Mouse (Mus musculus) hindbrain, embryonic 13.5 days (tissue): ENCODE measurements around the gene Rbp4. TPM values are rescaled to one million over a fixed set of nuclear protein-coding genes. Genes with fewer than 3 reads are reported as not detected.

Source experiments
- ATAC-seq: fragments of 200-750 bp; cut with Nextera tagmentation; 2 replicates; pipeline ENCODE4 v1.8.0; 2017; ENCODE audit warnings: moderate TSS enrichment; ENCODE audit not compliant: low FRiP score
- H3K27ac ChIP-seq: fragments of 300-500 bp; sonication (generic); 2 replicates; pipeline ENCODE4 v1.5.1; 2015; ENCODE audit warnings: inconsistent platforms, mild to moderate bottlenecking, moderate library complexity
- H3K27me3 ChIP-seq: fragments of 300-500 bp; sonication (generic); 2 replicates; pipeline ENCODE4 v1.6.1; 2015; ENCODE audit warnings: mild to moderate bottlenecking, inconsistent platforms
- H3K36me3 ChIP-seq: fragments of 300-500 bp; sonication (generic); 2 replicates; pipeline ENCODE4 v1.6.1; 2015; ENCODE audit warnings: mild to moderate bottlenecking, inconsistent platforms
- H3K4me1 ChIP-seq: fragments of 300-500 bp; sonication (generic); replicated peaks from 2 replicates; pipeline ENCODE4 v1.6.1; 2015; ENCODE audit warnings: inconsistent platforms
- H3K4me2 ChIP-seq: fragments of 300-500 bp; sonication (generic); 2 replicates; pipeline ENCODE4 v1.6.1; 2015; ENCODE audit warnings: inconsistent platforms, mild to moderate bottlenecking, moderate library complexity
- H3K4me3 ChIP-seq: fragments of 300-500 bp; sonication (generic); 2 replicates; pipeline ENCODE4 v1.5.1; 2015; ENCODE audit warnings: mild to moderate bottlenecking, inconsistent platforms
- H3K9ac ChIP-seq: fragments of 300-500 bp; sonication (generic); 2 replicates; pipeline ENCODE4 v1.6.1; 2015; ENCODE audit warnings: mild to moderate bottlenecking, inconsistent platforms
- H3K9me3 ChIP-seq: fragments of 300-500 bp; sonication (generic); 2 replicates; pipeline ENCODE4 v1.6.1; 2016; ENCODE audit warnings: inconsistent platforms
- WGBS: fragments of 180-500 bp; shearing (Covaris S2); methylation state at CpG from one replicate; pipeline ENCODE4 v1.1.7; 2015; 5-methylcytosine and 5-hydroxymethylcytosine counted together
- polyA plus RNA-seq: library from polyadenylated mRNA; unstranded; fragments of >200 nt; fragmentation: Nextera tagmentation; extraction: Ambion mirVana; gene quantifications from 2 replicates; pipeline ENCODE4 v1.2.1, GENCODE M21; 2015

Rbp4 gene
- polyA plus RNA-seq, 1 experiment from 2014 or later: 2.7 TPM

GRCm38 (mm10) chr19:38114834-38115491, 10.1 kb downstream of the Rbp4 start:
- WGBS: 92% methylated on average over 7 of the region's 7 CpGs
- Histone ChIP-seq H3K9ac (no peak overlapping the region), H3K4me3 (no peak overlapping the region), H3K27ac (no peak overlapping the region), H3K27me3 (no peaks in the 10 kb centered on the region), H3K9me3 (no peaks in the 10 kb centered on the region), H3K4me1 (no peaks in the 10 kb centered on the region), H3K4me2 (no peak overlapping the region), H3K36me3 (no peaks in the 10 kb centered on the region)
- ATAC-seq: no peak

GRCm38 (mm10) chr19:38112575-38112974, 12.5 kb downstream of the Rbp4 start:
- Histone ChIP-seq H3K9me3 (no peaks in the 10 kb centered on the region), H3K9ac (no peak overlapping the region), H3K4me3 (no peak overlapping the region), H3K36me3 (no peaks in the 10 kb centered on the region), H3K4me1 (no peaks in the 10 kb centered on the region), H3K27ac (no peak overlapping the region), H3K4me2 (no peak overlapping the region), H3K27me3 (no peaks in the 10 kb centered on the region)
- 56% methylated on average over 4 of the region's 4 CpGs for WGBS
- no peak for ATAC-seq

- WGBS: 81% methylated on average over 8 of the region's 8 CpGs
- Histone ChIP-seq H3K9me3 (no peaks in the 10 kb centered on the region), H3K4me1 (no peaks in the 10 kb centered on the region), H3K27ac (no peak overlapping the region), H3K9ac (no peak overlapping the region), H3K27me3 (no peaks in the 10 kb centered on the region), H3K4me2 (no peak overlapping the region), H3K4me3 (no peak overlapping the region), H3K36me3 (no peaks in the 10 kb centered on the region)
- ATAC-seq: no peak
Observed at GRCm38 (mm10) chr19:38111056-38111455, 14.0 kb downstream of the Rbp4 start.

- Histone ChIP-seq H3K4me1 (no peaks in the 10 kb centered on the region), H3K27ac (no peak overlapping the region), H3K9me3 (no peaks in the 10 kb centered on the region), H3K9ac (no peak overlapping the region), H3K36me3 (no peaks in the 10 kb centered on the region), H3K27me3 (no peaks in the 10 kb centered on the region), H3K4me2 (no peak overlapping the region), H3K4me3 (no peak overlapping the region)
- ATAC-seq: no peak
- 89% methylated on average over 15 of the region's 15 CpGs for WGBS
Observed at GRCm38 (mm10) chr19:38109506-38110242, 15.4 kb downstream of the Rbp4 start.

- H3K36me3 ChIP-seq: no peaks in the 10 kb centered on the region
- no peak overlapping the region for H3K4me2 ChIP-seq
- ATAC-seq: no peak
- H3K27ac ChIP-seq: no peak overlapping the region
- H3K9me3 ChIP-seq: no peaks in the 10 kb centered on the region
- H3K9ac ChIP-seq: no peak overlapping the region
- no peaks in the 10 kb centered on the region for H3K4me1 ChIP-seq
- no peaks in the 10 kb centered on the region for H3K27me3 ChIP-seq
- H3K4me3 ChIP-seq: no peak overlapping the region
- WGBS: 91% methylated on average over 4 of the region's 4 CpGs
Observed at GRCm38 (mm10) chr19:38107871-38108270, 17.2 kb downstream of the Rbp4 start.

GRCm38 (mm10) chr19:38096858-38097758, 28.0 kb downstream of the Rbp4 start, which contains the start of gene Ffar4:
Gene Ffar4, plus strand, starts transcription at chr19:38097071.
- peak; percentile 65; the same call in 1 of the 2 replicates for ATAC-seq
- H3K9ac ChIP-seq: peak within 1 kb of the TSS; percentile 24; the same call in 1 of the 2 replicates

GRCm38 (mm10) chr19:38096231-38096630, 28.9 kb downstream of the Rbp4 start:
- H3K4me3 ChIP-seq: no peak overlapping the region
- peaks cover 66% of the 10 kb centered on the region for H3K27me3 ChIP-seq
- H3K9me3 ChIP-seq: no peaks in the 10 kb centered on the region
- WGBS: 11% methylated on average over 4 of the region's 4 CpGs
- H3K36me3 ChIP-seq: no peaks in the 10 kb centered on the region
- no peak overlapping the region for H3K4me2 ChIP-seq
- no peak for ATAC-seq
- peaks cover 17% of the 10 kb centered on the region for H3K4me1 ChIP-seq
- no peak overlapping the region for H3K9ac ChIP-seq
- H3K27ac ChIP-seq: no peak overlapping the region

More at GRCm38 (mm10) chr19:38096858-38097758, 28.0 kb downstream of the Rbp4 start, which contains the start of gene Ffar4:
- Histone ChIP-seq H3K4me2 (peak within 1 kb of the TSS; percentile 62), H3K9me3 (no peaks in the 10 kb centered on the region), H3K36me3 (no peaks in the 10 kb centered on the region), H3K27ac (no peak within 1 kb of the TSS), H3K27me3 (peaks cover 66% of the 10 kb centered on the region), H3K4me3 (peak within 1 kb of the TSS; percentile 39), H3K4me1 (peaks cover 12% of the 10 kb centered on the region)
- under 1% methylated on average over 77 of the region's 77 CpGs for WGBS

- Histone ChIP-seq H3K27ac (no peak overlapping the region), H3K4me2 (no peak overlapping the region), H3K27me3 (peaks cover 28% of the 10 kb centered on the region), H3K36me3 (no peaks in the 10 kb centered on the region), H3K9me3 (no peaks in the 10 kb centered on the region), H3K4me1 (peaks cover 5% of the 10 kb centered on the region; the same call in 1 of the 2 replicates), H3K4me3 (no peak overlapping the region), H3K9ac (no peak overlapping the region)
- ATAC-seq: no peak
- 48% methylated on average over 4 of the region's 4 CpGs for WGBS
Observed at GRCm38 (mm10) chr19:38091512-38091985, 33.5 kb downstream of the Rbp4 start.

- WGBS: 86% methylated on average over 8 of the region's 8 CpGs
- no peak for ATAC-seq
Observed at GRCm38 (mm10) chr19:38089358-38089757, 35.7 kb downstream of the Rbp4 start.

GRCm38 (mm10) chr19:38086948-38087551, 38.0 kb downstream of the Rbp4 start:
- no peaks in the 10 kb centered on the region for H3K27me3 ChIP-seq
- no peak overlapping the region for H3K4me3 ChIP-seq
- ATAC-seq: peak; percentile 74
- 62% methylated on average over 11 of the region's 11 CpGs for WGBS
- peaks cover 5% of the 10 kb centered on the region; the same call in 1 of the 2 replicates for H3K4me1 ChIP-seq
- no peak overlapping the region for H3K4me2 ChIP-seq
- no peak overlapping the region for H3K9ac ChIP-seq
- no peaks in the 10 kb centered on the region for H3K9me3 ChIP-seq
- no peaks in the 10 kb centered on the region for H3K36me3 ChIP-seq
- H3K27ac ChIP-seq: no peak overlapping the region

More at GRCm38 (mm10) chr19:38089358-38089757, 35.7 kb downstream of the Rbp4 start:
- no peak overlapping the region for H3K27ac ChIP-seq
- H3K4me2 ChIP-seq: no peak overlapping the region
- H3K9me3 ChIP-seq: no peaks in the 10 kb centered on the region
- H3K36me3 ChIP-seq: no peaks in the 10 kb centered on the region
- peaks cover 5% of the 10 kb centered on the region; the same call in 1 of the 2 replicates for H3K4me1 ChIP-seq
- no peak overlapping the region for H3K9ac ChIP-seq
- H3K27me3 ChIP-seq: peaks cover 9% of the 10 kb centered on the region
- H3K4me3 ChIP-seq: no peak overlapping the region

GRCm38 (mm10) chr19:38085841-38086240, 39.2 kb downstream of the Rbp4 start:
- no peak for ATAC-seq
- H3K4me2 ChIP-seq: no peak overlapping the region
- no peaks in the 10 kb centered on the region for H3K9me3 ChIP-seq
- no peak overlapping the region for H3K27ac ChIP-seq
- WGBS: 90% methylated on average over 4 of the region's 4 CpGs
- H3K4me3 ChIP-seq: no peak overlapping the region
- H3K4me1 ChIP-seq: no peaks in the 10 kb centered on the region
- H3K9ac ChIP-seq: no peak overlapping the region
- no peaks in the 10 kb centered on the region for H3K36me3 ChIP-seq
- H3K27me3 ChIP-seq: no peaks in the 10 kb centered on the region
